Mouse (Mus musculus) spleen, adult 2 months (tissue): ENCODE results near the gene Ttc39d. TPM values are rescaled to one million over a fixed set of nuclear protein-coding genes. Genes with fewer than 3 reads are reported as not detected.
A peak's percentile ranks its signal among the peaks of the same experiment; 100 is the strongest.
"Not testable (repeated sequence)": the region's sequence is repeated elsewhere in the genome, so short reads cannot be mapped to it uniquely, and the experiment has no call there.

Experiments
- DNase-seq, 2 experiments: peaks; one replicate each; pipeline versions ENCODE4 v3.0.0 to v3.0.0-alpha.2; 2012 to 2021; ENCODE audit warnings: low spot score in 2 of 2, low read depth in 1 of 2
- H3K27ac ChIP-seq: fragments of 200-500 bp; 2 replicates; pipeline ENCODE4 v1.5.1; 2012; ENCODE audit warnings: low read length, inconsistent platforms; ENCODE audit not compliant: insufficient read depth
- H3K27me3 ChIP-seq: fragments of 200-500 bp; 2 replicates; pipeline ENCODE4 v1.6.1; 2012; ENCODE audit warnings: mild to moderate bottlenecking, moderate library complexity, low read length, inconsistent platforms; ENCODE audit not compliant: control insufficient read depth, insufficient read depth
- H3K36me3 ChIP-seq: fragments of 200-500 bp; 2 replicates; pipeline ENCODE4 v1.6.1; 2012; ENCODE audit warnings: mild to moderate bottlenecking, low read length, inconsistent platforms; ENCODE audit not compliant: control insufficient read depth, insufficient read depth
- H3K4me1 ChIP-seq: fragments of 200-500 bp; 2 replicates; pipeline ENCODE4 v1.6.1; 2011; ENCODE audit warnings: inconsistent platforms; ENCODE audit not compliant: control insufficient read depth, insufficient read depth, insufficient read length
- H3K4me3 ChIP-seq: fragments of 200-500 bp; 2 replicates; pipeline ENCODE4 v1.5.1; 2011; ENCODE audit warnings: mild to moderate bottlenecking, inconsistent platforms; ENCODE audit not compliant: insufficient read depth, insufficient read length; ENCODE audit errors: extremely low read depth
- CTCF ChIP-seq: fragments of 200-500 bp; IDR thresholded peaks from 2 replicates; pipeline ENCODE4 v1.5.1; 2011; ENCODE audit warnings: mild to moderate bottlenecking, inconsistent platforms; ENCODE audit not compliant: insufficient read depth, insufficient read length, insufficient replicate concordance; ENCODE audit errors: extremely low read depth
- POLR2A ChIP-seq: fragments of 200-500 bp; IDR thresholded peaks from 2 replicates; pipeline ENCODE4 v1.6.1; 2011; ENCODE audit warnings: low read depth, low read length, inconsistent platforms
- WGBS: fragments of 180-500 bp; shearing (Covaris S2); methylation state at CpG from one replicate; pipeline ENCODE4 v1.1.7; 2018; 5-methylcytosine and 5-hydroxymethylcytosine counted together
- polyA plus RNA-seq: library from polyadenylated mRNA; depleted of rRNA; stranded (reverse); fragments of >200 nt; gene quantifications from 2 replicates; pipeline ENCODE4 v1.2.3, GENCODE M21; 2012

Gene Ttc39d
- polyA plus RNA-seq, 1 experiment = not detected

- H3K36me3 ChIP-seq = no peaks in the 10 kb centered on the region
- no peaks in the 10 kb centered on the region for H3K4me1 ChIP-seq
- H3K27me3 ChIP-seq = no peaks in the 10 kb centered on the region
- DNase-seq = no peak
- WGBS = 71% methylated on average over 9 of the region's 9 CpGs
- no peak overlapping the region for H3K27ac ChIP-seq
- TF ChIP-seq POLR2A (no peak), CTCF (no peak)
- H3K4me3 ChIP-seq = no peak overlapping the region
Observed at GRCm38 (mm10) chr17:80221202-80221601, 13.9 kb downstream of the Ttc39d start.

GRCm38 (mm10) chr17:80221890-80222628 lies 14.8 kb downstream of the Ttc39d start:
- TF ChIP-seq POLR2A = no peak
- no peak for TF ChIP-seq CTCF
- WGBS = 47% methylated on average over 3 of the region's 3 CpGs
- peak in 1 of 2 experiments; percentile 14 for DNase-seq
- Histone ChIP-seq H3K27me3 (no peaks in the 10 kb centered on the region), H3K27ac (no peak overlapping the region), H3K36me3 (no peaks in the 10 kb centered on the region), H3K4me3 (no peak overlapping the region), H3K4me1 (no peaks in the 10 kb centered on the region)

GRCm38 (mm10) chr17:80223829-80224228 lies 16.6 kb downstream of the Ttc39d start:
- DNase-seq = no peak
- Histone ChIP-seq H3K36me3 (no peaks in the 10 kb centered on the region), H3K4me3 (peak overlapping the region; percentile 74), H3K27ac (no peak overlapping the region), H3K27me3 (no peaks in the 10 kb centered on the region), H3K4me1 (no peaks in the 10 kb centered on the region)
- WGBS = 2% methylated on average over 9 of the region's 9 CpGs
- TF ChIP-seq POLR2A (no peak), CTCF (no peak)

- peak within 1 kb of the TSS; percentile 88 for H3K27ac ChIP-seq
- H3K4me3 ChIP-seq = peak within 1 kb of the TSS; percentile 74
- TF ChIP-seq CTCF (no peak), POLR2A (peak; percentile 67)
- DNase-seq = peak; percentile 66 to 78
- H3K36me3 ChIP-seq = no peaks in the 10 kb centered on the region
- no peaks in the 10 kb centered on the region for H3K4me1 ChIP-seq
- WGBS = under 1% methylated on average over 33 of the region's 33 CpGs
- H3K27me3 ChIP-seq = no peaks in the 10 kb centered on the region
Observed at GRCm38 (mm10) chr17:80224326-80225116, 17.3 kb downstream of the Ttc39d start, which contains the start of gene Gemin6. Gene Gemin6 (plus strand): TSS chr17:80224441.

GRCm38 (mm10) chr17:80225142-80225541 lies 17.9 kb downstream of the Ttc39d start:
- not testable (repeated sequence) for DNase-seq, H3K4me3 ChIP-seq, H3K27ac ChIP-seq, H3K27me3 ChIP-seq, H3K4me1 ChIP-seq, H3K36me3 ChIP-seq
- 40% methylated on average over 5 of the region's 5 CpGs for WGBS

- WGBS = 89% methylated on average over 2 of the region's 2 CpGs
- Histone ChIP-seq H3K36me3 (no peaks in the 10 kb centered on the region), H3K27me3 (no peaks in the 10 kb centered on the region), H3K27ac (no peak overlapping the region), H3K4me3 (no peak overlapping the region), H3K4me1 (no peaks in the 10 kb centered on the region)
- no peak for TF ChIP-seq POLR2A
- TF ChIP-seq CTCF = no peak
- no peak for DNase-seq
Observed at GRCm38 (mm10) chr17:80229396-80229795, 22.1 kb downstream of the Ttc39d start.

- H3K4me3 ChIP-seq = no peak overlapping the region
- peaks cover 5% of the 10 kb centered on the region for H3K36me3 ChIP-seq
- DNase-seq = no peak
- no peak overlapping the region for H3K27ac ChIP-seq
- H3K27me3 ChIP-seq = no peaks in the 10 kb centered on the region
- 91% methylated on average over 5 of the region's 5 CpGs for WGBS
- TF ChIP-seq CTCF (no peak), POLR2A (no peak)
- no peaks in the 10 kb centered on the region for H3K4me1 ChIP-seq
Observed at GRCm38 (mm10) chr17:80233844-80234243, 26.6 kb downstream of the Ttc39d start.
